Mouse (Mus musculus) myocyte (in vitro differentiated cells): ENCODE data around the gene Hoxb9.

Experiments used
- CEBPB ChIP-seq: IDR thresholded peaks from 2 replicates; pipeline ENCODE4 v1.6.1; 2011; ENCODE audit warnings: mild to moderate bottlenecking, moderate library complexity; ENCODE audit not compliant: poor library complexity, insufficient read depth, severe bottlenecking
- E2F4 ChIP-seq: IDR thresholded peaks from one replicate; pipeline ENCODE4 v1.6.1; 2011; ENCODE audit warnings: mild to moderate bottlenecking, control low read depth, moderate library complexity; ENCODE audit not compliant: insufficient read depth
- MAX ChIP-seq: IDR thresholded peaks from one replicate; pipeline ENCODE4 v1.6.1; 2011; ENCODE audit warnings: low read depth, mild to moderate bottlenecking, control low read depth
- MYOD1 ChIP-seq, 3 experiments: IDR thresholded peaks; one replicate each; pipeline ENCODE4 v1.6.1; 2011; ENCODE audit warnings: control low read depth in 2 of 3, low read depth in 2 of 3, mild to moderate bottlenecking in 2 of 3, moderate library complexity in 1 of 3; ENCODE audit not compliant: insufficient read length in 2 of 3, control insufficient read depth in 1 of 3
- MYOG ChIP-seq, 3 experiments: IDR thresholded peaks; one replicate each; pipeline ENCODE4 v1.6.1; 2011; ENCODE audit warnings: control low read depth in 2 of 3, low read depth in 2 of 3, mild to moderate bottlenecking in 2 of 3; ENCODE audit not compliant: insufficient read length in 2 of 3, control insufficient read depth in 1 of 3, insufficient read depth in 1 of 3
- POLR2A ChIP-seq: IDR thresholded peaks from one replicate; pipeline ENCODE4 v1.6.1; 2011; ENCODE audit warnings: low read depth, mild to moderate bottlenecking, control low read depth, moderate library complexity; ENCODE audit not compliant: insufficient read length
- TCF3 ChIP-seq: IDR thresholded peaks from one replicate; pipeline ENCODE4 v1.6.1; 2011; ENCODE audit warnings: low read depth, control low read depth; ENCODE audit not compliant: insufficient read length

DNA sequence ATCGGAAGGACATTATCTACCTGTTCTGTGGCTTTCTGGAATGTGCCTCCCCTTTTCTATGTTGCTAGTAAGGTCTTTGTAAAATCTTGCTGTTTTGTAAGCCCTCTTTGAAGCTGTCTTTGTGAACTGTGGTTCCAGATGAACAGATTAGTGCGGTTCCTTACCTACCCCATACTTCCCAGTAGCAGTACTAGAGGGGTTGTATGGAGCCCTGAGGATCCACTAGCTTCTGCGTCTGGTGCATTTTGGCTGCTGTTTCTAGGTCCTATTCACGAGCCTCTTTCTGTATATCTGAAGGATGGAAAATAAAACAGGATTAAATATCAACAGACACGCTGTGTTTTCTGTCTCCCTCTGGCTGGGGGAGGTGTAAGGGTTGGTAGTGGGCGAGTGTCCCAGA lies 18.6 kb downstream of the Hoxb9 start:
- TF ChIP-seq E2F4 (no peak), TCF3 (no peak), CEBPB (no peak), MYOG (IDR thresholded peaks at IDR 0.05; ENCODE audit: control insufficient read depth in 1 of 3, insufficient read depth in 1 of 3, insufficient read length in 2 of 3, low read depth in 2 of 3) (no peak), MAX (no peak), POLR2A (no peak), MYOD1 (IDR thresholded peaks at IDR 0.05; ENCODE audit: control insufficient read depth in 1 of 3, insufficient read length in 2 of 3, low read depth in 2 of 3) (no peak)
